Mouse (Mus musculus) stomach, postnatal 0 days (tissue): ENCODE data around the gene Fto.

Source experiments
- CTCF ChIP-seq: IDR thresholded peaks from 2 replicates; pipeline ENCODE4 v1.5.1; 2016; ENCODE audit warnings: antibody characterized with exemption, low read depth, mild to moderate bottlenecking, moderate library complexity
- EP300 ChIP-seq: optimal IDR thresholded peaks from 2 replicates; pipeline ENCODE3; 2016; ENCODE audit warnings: antibody characterized with exemption

DNA sequence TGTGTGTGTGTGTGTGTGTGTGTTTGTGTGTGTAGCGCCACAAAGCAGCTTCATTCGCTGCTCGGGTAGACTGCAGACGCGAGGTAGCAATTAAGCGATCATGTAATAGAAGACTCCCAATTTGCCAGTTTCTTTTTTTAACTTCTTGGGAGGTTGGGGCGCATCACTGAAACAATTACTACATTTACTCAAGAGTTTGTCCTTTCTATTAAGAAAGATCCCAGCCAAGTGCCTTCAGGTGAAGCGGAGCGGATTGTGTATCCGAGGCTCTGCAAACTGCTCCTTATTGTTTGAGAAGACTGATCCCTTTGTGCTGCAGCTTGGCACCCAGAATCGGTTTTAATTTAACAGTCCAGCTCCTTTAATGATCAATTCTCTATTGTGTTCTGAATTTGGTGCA is 70.5 kb downstream of the Fto start:
- TF ChIP-seq CTCF: no peak
- TF ChIP-seq EP300: no peak
